19 mouse cellular contexts compared by ENCODE assay signal in the genomic region with DNA sequence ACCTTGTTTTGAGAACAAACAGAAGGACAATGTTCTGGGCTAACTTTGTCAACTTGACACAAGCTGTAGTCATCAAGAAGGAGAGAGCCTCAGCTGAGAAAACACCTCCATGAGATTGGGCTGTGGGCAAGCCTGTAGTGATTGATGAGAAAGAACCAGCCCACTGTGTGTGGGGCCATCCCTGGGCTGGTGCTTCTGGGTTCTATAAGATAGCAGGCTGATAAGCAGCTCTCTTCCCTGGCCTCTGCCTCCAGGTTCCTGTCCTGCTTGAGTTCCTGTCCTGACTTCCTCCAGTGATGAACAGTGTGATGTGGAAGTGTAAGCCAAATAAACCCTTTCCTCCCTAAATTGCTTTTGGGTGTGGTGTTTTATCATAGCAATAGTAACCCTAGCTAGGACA. TPM values are rescaled to one million over a fixed set of nuclear protein-coding genes. Genes with fewer than 3 reads are reported as not detected.
A peak's percentile ranks its signal among the peaks of the same experiment; 100 is the strongest.
DNase-seq lines count a peak whose midpoint lies in the region; TF ChIP-seq lines count a peak whose summit lies in the region.
"Had no signal": no experiment of that assay in that cellular context is flagged by ENCODE, and none has a peak within 500 bp of the region (broad histone marks: within the 10 kb centered on the region; RNA-seq: fewer than 3 reads in every experiment).

No protein-coding gene starts in this region.

- peaks cover 5 to 17% of the 10 kb centered on the region in 2 experiments for H3K4me1 ChIP-seq in MEL (ENCODE audit: control insufficient read depth in 1 of 2, insufficient read depth in 2 of 2, low read length in 2 of 2)

- no peak overlapping the region for H3K4me3 ChIP-seq in gastrocnemius, adult 2 months
- H3K4me3 ChIP-seq in MEL (ENCODE audit: control insufficient read depth in 1 of 2, insufficient read depth in 1 of 2, low read depth in 2 of 2, low read length in 2 of 2), result no peak overlapping the region

- no peaks in the 10 kb centered on the region for H3K27me3 ChIP-seq in MEL (ENCODE audit: control insufficient read depth in 1 of 2, insufficient read depth in 2 of 2, low read length in 2 of 2)
- H3K27me3 ChIP-seq: Patski had no signal

- no peak overlapping the region for H3K9ac ChIP-seq in MEL (ENCODE audit: control insufficient read depth, low read depth, low read length, poor library complexity, severe bottlenecking)

- 0 out of 4 replicates have a peak, but pooled peaks have one; percentile 11 to 34 for TF ChIP-seq EP300 in MEL (IDR thresholded peaks at IDR 0.05; ENCODE audit: low read depth in 1 of 2, low read length in 2 of 2)

- H3K79me2 ChIP-seq in MEL (ENCODE audit: control insufficient read depth, insufficient read depth, low read length, poor library complexity), result peaks cover 8% of the 10 kb centered on the region

- H3K36me3 ChIP-seq in MEL (ENCODE audit: control insufficient read depth in 1 of 2, insufficient read depth in 2 of 2, low read length in 2 of 2), result peaks cover 0 to 6% of the 10 kb centered on the region in 2 experiments; a peak in 2 of 4 replicates

- intact Hi-C loops in gastrocnemius, adult 2 months (cut with DNase I), result loop anchor here (5.0 kb wide), 1 partner anchor 38 kb away; no protein-coding TSS in a partner anchor

- TF ChIP-seq CTCF in gastrocnemius, adult 2 months (IDR thresholded peaks at IDR 0.05), result no peak
- no peak for TF ChIP-seq CTCF in MEL (IDR thresholded peaks at IDR 0.05 in 2 of 3, conservative IDR thresholded peaks at IDR 0.05 in 1 of 3; ENCODE audit: control insufficient read depth in 1 of 3, insufficient read depth in 1 of 3, low read depth in 2 of 3, low read length in 3 of 3, poor library complexity in 1 of 3, severe bottlenecking in 1 of 3)

- DNase-seq in gastrocnemius, adult 2 months, result no peak
- DNase-seq in gastrocnemius, adult 18-20 months (ENCODE audit: low spot score), result no peak
- peak; percentile 86 for DNase-seq in heart, adult 11 months
- DNase-seq in heart, adult 18-20 months, result no peak
- peak; percentile 41 for DNase-seq in MEL (ENCODE audit: low read depth, low spot score)
- DNase-seq in lung, postnatal 4 days, result no peak
- DNase-seq: adrenal gland, adult 2 months; adrenal gland, adult 8-10 months; adrenal gland, postnatal 10 days; adrenal gland, postnatal 14 days; adrenal gland, postnatal 25 days; adrenal gland, postnatal 36 days; B cell, adult 2 months; cerebellum, adult 11 months; cerebellum, adult 11-12 months; cerebellum, adult 18-20 months; cerebellum, adult 2 months had no signal

- H3K27ac ChIP-seq in gastrocnemius, adult 2 months, result 0 out of 2 replicates have a peak overlapping the region, but pooled peaks have one; percentile 9
- no peak overlapping the region for H3K27ac ChIP-seq in MEL (ENCODE audit: control insufficient read depth, low read depth, low read length)

- no peaks in the 10 kb centered on the region for H3K9me3 ChIP-seq in MEL (replicated peaks; ENCODE audit: insufficient read depth, low read length)
- H3K9me3 ChIP-seq: G1E had no signal

- no peak for TF ChIP-seq POLR2A in MEL (IDR thresholded peaks at IDR 0.05; ENCODE audit: control insufficient read depth in 1 of 2, insufficient read depth in 1 of 2, low read depth in 1 of 2, low read length in 2 of 2, poor library complexity in 1 of 2)

- TF ChIP-seq RAD21 in MEL (IDR thresholded peaks at IDR 0.05; ENCODE audit: low read depth, low read length), result no peak

TF ChIP-seq in MEL, 35 proteins besides CTCF, POLR2A, EP300 and RAD21:
- TF ChIP-seq TAL1 (IDR thresholded peaks at IDR 0.05; ENCODE audit: low read length), result peak; percentile 54
- no peak for TF ChIP-seq MXI1 (IDR thresholded peaks at IDR 0.05; ENCODE audit: low read depth, low read length)
- TF ChIP-seq POLR2AphosphoS2 (IDR thresholded peaks at IDR 0.05; ENCODE audit: low read length), result no peak
- TF ChIP-seq TBP (IDR thresholded peaks at IDR 0.05; ENCODE audit: low read depth, low read length), result 0 out of 2 replicates have a peak, but pooled peaks have one; percentile 17
- peak; percentile 63 for TF ChIP-seq GATA1 (IDR thresholded peaks at IDR 0.05; ENCODE audit: low read depth, low read length)
TF ChIP-seq in MEL: peak in this region for 3.

RNA-seq across cellular contexts. Expression of a gene that starts 3.9 kb away (rescaled TPM):
- total RNA-seq in gastrocnemius, adult 2 months (2021), result 10 to 100 TPM; 61.5 to 75.9 TPM
- 10 to 100 TPM; 59.1 to 60.1 TPM for total RNA-seq in gastrocnemius, adult 18-20 months (2021)
- 10 to 100 TPM; 77.1 to 83.0 TPM for total RNA-seq in heart, adult 18-20 months (2021)
- total RNA-seq in MEL (2012; rRNA removed), result 29.1 and 30.7 TPM in 2 replicates
- polyA plus RNA-seq in MEL (2012; ENCODE audit: insufficient read depth in 1 of 2, insufficient read length in 2 of 2, low read depth in 1 of 2, low replicate concordance in 2 of 2, missing spikeins in 1 of 2), result 10 to 100 TPM in 1 of 2 experiments, not detected in 1; 60.4 TPM

RNA-seq across cellular contexts. Expression of a gene that starts 41.6 kb away (rescaled TPM):
- total RNA-seq in gastrocnemius, adult 2 months (2021), result 10 to 100 TPM; 37.4 to 46.7 TPM
- 10 to 100 TPM; 40.5 to 43.5 TPM for total RNA-seq in gastrocnemius, adult 18-20 months (2021)
- 10 to 100 TPM; 33.9 to 36.8 TPM for total RNA-seq in heart, adult 18-20 months (2021)
- 19.3 and 25.7 TPM in 2 replicates for total RNA-seq in MEL (2012; rRNA removed)
- polyA plus RNA-seq in MEL (2012; ENCODE audit: insufficient read depth in 1 of 2, insufficient read length in 2 of 2, low read depth in 1 of 2, low replicate concordance in 2 of 2, missing spikeins in 1 of 2), result 10 to 100 TPM in 1 of 2 experiments, not detected in 1; 46.5 TPM

RNA-seq across cellular contexts. Expression of a gene that starts 41.7 kb away (rescaled TPM):
- total RNA-seq in gastrocnemius, adult 2 months (2021), result 10 to 100 TPM; 14.7 to 19.2 TPM
- 10 to 100 TPM; 16.0 to 16.9 TPM for total RNA-seq in gastrocnemius, adult 18-20 months (2021)
- 10 to 100 TPM; 19.7 to 26.3 TPM for total RNA-seq in heart, adult 18-20 months (2021)
- total RNA-seq in MEL (2012; rRNA removed), result 33.3 and 38.0 TPM in 2 replicates
- 10 to 100 TPM in 1 of 2 experiments, not detected in 1; 24.0 TPM for polyA plus RNA-seq in MEL (2012; ENCODE audit: insufficient read depth in 1 of 2, insufficient read length in 2 of 2, low read depth in 1 of 2, low replicate concordance in 2 of 2, missing spikeins in 1 of 2)

RNA-seq across cellular contexts. Expression of a gene that starts 59.0 kb away (rescaled TPM):
- under 1 TPM in 1 of 2 experiments, not detected in 1; 0.47 TPM for total RNA-seq in gastrocnemius, adult 2 months (2021)
- total RNA-seq in gastrocnemius, adult 18-20 months (2021), result under 1 TPM; 0.31 to 0.32 TPM
- total RNA-seq in heart, adult 18-20 months (2021), result 1 to 10 TPM in 1 of 2 experiments, under 1 TPM in 1; 0.72 to 1.6 TPM
- total RNA-seq in MEL (2012; rRNA removed), result 9.0 and 10.0 TPM in 2 replicates
- 10 to 100 TPM in 1 of 2 experiments, not detected in 1; 18.8 TPM for polyA plus RNA-seq in MEL (2012; ENCODE audit: insufficient read depth in 1 of 2, insufficient read length in 2 of 2, low read depth in 1 of 2, low replicate concordance in 2 of 2, missing spikeins in 1 of 2)

RNA-seq across cellular contexts. Expression of a gene that starts 59.3 kb away (rescaled TPM):
- 10 to 100 TPM; 15.6 to 18.0 TPM for total RNA-seq in gastrocnemius, adult 2 months (2021)
- total RNA-seq in gastrocnemius, adult 18-20 months (2021), result 10 to 100 TPM; 13.6 to 15.8 TPM
- total RNA-seq in heart, adult 18-20 months (2021), result 10 to 100 TPM; 71.6 to 77.3 TPM
- total RNA-seq in MEL (2012; rRNA removed), result 7.2 and 8.1 TPM in 2 replicates
- polyA plus RNA-seq in MEL (2012; ENCODE audit: insufficient read depth in 1 of 2, insufficient read length in 2 of 2, low read depth in 1 of 2, low replicate concordance in 2 of 2, missing spikeins in 1 of 2), result 1 to 10 TPM in 1 of 2 experiments, not detected in 1; 9.1 TPM

Comparison
In these comparisons a context has a peak if more than half of its experiments do, and no peak if none do; other contexts are left out.
1. DNase-seq: peak in heart, adult 11 months (single experiment) and MEL (single experiment); none in gastrocnemius, adult 2 months (single experiment), gastrocnemius, adult 18-20 months (single experiment), heart, adult 18-20 months (0 of 2) and lung, postnatal 4 days (0 of 2).